Mouse (Mus musculus) brown adipose tissue, adult 24 weeks (tissue): Measurements from ENCODE around the gene Rarg. TPM values are rescaled to one million over a fixed set of nuclear protein-coding genes. Genes with fewer than 3 reads are reported as not detected.

Experiments
- H3K27ac ChIP-seq: fragments of 200-500 bp; replicated peaks from 2 replicates; pipeline ENCODE4 v1.5.1; 2012; ENCODE audit warnings: low read depth, mild to moderate bottlenecking, low read length
- H3K4me1 ChIP-seq: fragments of 200-500 bp; 2 replicates; pipeline ENCODE4 v1.6.1; 2012; ENCODE audit warnings: low read length, mixed read lengths; ENCODE audit not compliant: control insufficient read depth, insufficient read depth, insufficient read length
- H3K4me3 ChIP-seq: fragments of 200-500 bp; 2 replicates; pipeline ENCODE4 v1.5.1; 2012; ENCODE audit warnings: low read depth, mild to moderate bottlenecking, low read length, moderate library complexity; ENCODE audit not compliant: insufficient read depth
- polyA plus RNA-seq: library from polyadenylated mRNA; stranded (reverse); fragments of >200 nt; gene quantifications from 2 replicates; pipeline ENCODE4 v1.2.4, GENCODE M21; 2012; ENCODE audit not compliant: missing spikeins, insufficient read depth, insufficient read length

The Rarg gene
- polyA plus RNA-seq, 1 experiment: 10.3 TPM

DNA sequence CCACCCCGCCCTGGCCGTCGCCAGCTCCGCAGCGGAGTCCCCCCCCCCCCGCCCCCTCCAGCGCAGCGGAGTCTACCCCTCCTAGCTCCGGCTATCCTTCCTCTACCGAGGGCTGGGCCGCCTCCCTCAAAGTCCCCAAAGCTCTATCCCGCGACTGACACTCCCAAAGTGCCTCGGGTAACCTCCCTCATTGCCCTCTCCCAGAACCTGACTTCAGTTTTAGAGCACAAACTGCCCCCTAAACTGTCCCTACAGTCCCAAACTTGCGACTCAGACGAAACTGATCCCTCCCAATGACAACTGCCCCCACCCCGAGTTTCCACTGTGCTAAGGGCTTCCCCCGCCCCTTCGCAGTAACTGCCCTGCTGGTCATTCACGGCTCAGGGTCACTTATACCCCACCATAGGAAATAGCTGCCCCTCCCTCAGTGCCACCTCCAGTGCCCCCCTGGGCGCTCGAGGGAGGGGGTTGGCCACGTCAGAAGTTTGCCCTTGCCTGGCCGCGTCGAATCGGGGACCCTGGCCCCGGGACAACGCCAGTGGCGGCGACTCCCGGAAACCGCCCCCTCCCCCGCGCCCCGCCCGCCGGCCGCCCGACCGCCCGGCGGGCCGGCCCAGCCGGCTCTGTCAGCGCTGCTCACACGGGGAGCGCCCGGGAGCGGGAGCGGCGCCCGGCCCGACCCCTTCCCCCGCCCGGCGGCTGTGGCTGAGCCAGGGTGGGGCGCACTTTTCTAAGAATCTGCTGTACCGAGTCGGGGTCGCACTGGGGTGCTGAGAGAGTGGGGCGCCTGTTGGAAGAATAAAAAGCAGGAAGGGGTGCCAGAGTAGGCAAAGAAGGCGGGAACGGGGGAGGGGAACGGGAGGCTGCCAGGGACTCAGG, 9.8 kb downstream of the Rarg start:
- Histone ChIP-seq H3K4me3 (peak overlapping the region; percentile 78), H3K4me1 (peaks cover 8% of the 10 kb centered on the region), H3K27ac (peak overlapping the region; percentile 100)

DNA sequence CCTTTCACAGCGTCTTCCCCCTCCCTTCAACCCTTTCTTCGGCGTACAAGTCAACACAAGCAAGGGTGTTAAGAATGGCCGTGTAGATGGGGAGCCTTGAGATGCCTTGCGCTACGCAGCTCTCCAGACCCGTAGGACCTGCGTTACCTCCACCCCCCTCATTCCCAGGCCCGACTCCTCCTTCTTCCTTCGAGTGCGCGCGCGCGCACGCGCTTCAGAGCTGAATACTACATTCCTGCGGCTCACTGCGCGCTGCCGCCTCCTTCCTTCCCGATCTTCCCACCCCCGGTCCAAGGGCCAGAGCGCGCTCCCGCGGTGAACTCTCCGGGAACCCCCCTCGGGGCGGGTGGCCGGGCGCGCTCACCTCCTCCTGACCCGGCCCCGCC, 10.5 kb downstream of the Rarg start:
- peak overlapping the region; percentile 95 for H3K4me3 ChIP-seq
- peak overlapping the region; percentile 75 for H3K27ac ChIP-seq
- peaks cover 9% of the 10 kb centered on the region for H3K4me1 ChIP-seq

- peaks cover 13% of the 10 kb centered on the region for H3K4me1 ChIP-seq
- peak overlapping the region; percentile 95 for H3K4me3 ChIP-seq
- peak overlapping the region; percentile 92 for H3K27ac ChIP-seq
Observed at GRCm38 (mm10) chr15:102245891-102246741, 11.2 kb downstream of the Rarg start.

DNA sequence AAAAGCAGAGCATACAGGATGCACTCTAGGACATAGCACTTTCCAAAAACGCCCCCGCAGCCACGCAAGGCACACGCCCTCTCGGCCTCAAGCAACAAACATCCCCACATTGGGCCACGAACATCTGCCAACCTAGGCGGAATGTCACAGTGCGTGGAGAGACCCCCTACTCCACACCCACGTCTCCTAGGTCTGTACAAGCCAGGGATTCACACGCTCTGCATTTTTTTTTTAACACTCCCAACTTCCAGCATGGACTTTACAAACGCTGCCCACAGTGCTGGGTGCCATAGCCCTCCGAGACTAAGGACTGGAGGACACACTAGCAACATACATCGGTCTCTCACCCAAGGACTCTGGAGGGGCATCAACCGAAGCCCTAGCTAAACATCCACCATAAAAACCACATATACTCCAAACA, 11.8 kb downstream of the Rarg start:
- Histone ChIP-seq H3K4me1 (peaks cover 16% of the 10 kb centered on the region), H3K27ac (peak overlapping the region; percentile 92), H3K4me3 (peak overlapping the region; percentile 95)

DNA sequence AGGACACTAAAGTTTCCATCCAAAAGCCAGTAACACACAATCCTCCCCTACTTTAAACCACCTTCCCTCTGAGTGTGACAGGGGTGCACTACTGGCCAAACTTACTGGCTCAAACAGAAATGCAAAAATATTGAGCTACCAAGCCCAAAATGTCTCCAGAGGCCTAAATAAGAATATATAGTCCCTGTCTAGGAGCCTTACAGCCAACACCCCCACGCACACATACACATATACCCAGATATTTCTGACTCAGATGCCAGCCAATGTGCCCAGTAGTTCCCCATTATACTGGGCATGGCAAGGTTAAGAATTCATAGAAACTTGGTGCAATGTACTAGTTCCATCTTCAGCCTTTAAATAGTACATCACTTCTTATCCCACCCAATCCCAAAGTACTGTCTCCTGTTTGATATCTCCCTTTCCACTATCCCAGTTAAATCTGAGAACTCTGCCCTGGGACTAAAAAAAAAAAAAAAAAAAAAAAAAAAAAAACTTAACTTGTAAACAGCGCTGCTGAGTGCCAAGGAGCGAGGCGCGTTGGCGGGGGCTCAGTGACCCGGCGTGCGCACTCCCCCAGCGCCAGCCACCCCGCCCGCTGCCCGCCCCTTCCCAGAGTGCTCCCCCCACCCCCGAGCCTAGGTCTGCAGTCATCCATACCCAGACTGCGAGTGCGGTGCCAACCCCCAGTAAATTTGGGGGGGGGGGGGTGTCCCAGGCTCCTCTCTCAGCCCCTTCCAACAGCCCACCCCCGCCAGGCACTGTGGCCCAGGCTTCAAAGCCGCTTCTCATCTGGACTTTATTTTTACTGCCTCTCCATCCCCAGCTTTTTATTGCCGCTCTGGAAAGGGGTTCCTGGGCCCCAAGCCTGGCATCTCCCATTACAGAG, 12.8 kb downstream of the Rarg start:
- peak overlapping the region; percentile 95 for H3K4me3 ChIP-seq
- H3K4me1 ChIP-seq: peaks cover 16% of the 10 kb centered on the region
- peak overlapping the region; percentile 95 for H3K27ac ChIP-seq

GRCm38 (mm10) chr15:102243229-102244190, 13.8 kb downstream of the Rarg start:
- H3K4me3 ChIP-seq: peak overlapping the region; percentile 95
- H3K27ac ChIP-seq: peak overlapping the region; percentile 95
- peaks cover 16% of the 10 kb centered on the region for H3K4me1 ChIP-seq

- Histone ChIP-seq H3K4me1 (peaks cover 16% of the 10 kb centered on the region), H3K4me3 (peak overlapping the region; percentile 95), H3K27ac (peak overlapping the region; percentile 95)
Observed at GRCm38 (mm10) chr15:102242404-102243228, 14.7 kb downstream of the Rarg start.

- 0 out of 2 replicates have a peak overlapping the region, but pooled peaks have one; percentile 8 for H3K4me3 ChIP-seq
- peak overlapping the region; percentile 93 for H3K27ac ChIP-seq
- peaks cover 20% of the 10 kb centered on the region for H3K4me1 ChIP-seq
Observed at GRCm38 (mm10) chr15:102240607-102241006, 16.7 kb downstream of the Rarg start.

GRCm38 (mm10) chr15:102239851-102240250, 17.5 kb downstream of the Rarg start:
- Histone ChIP-seq H3K27ac (peak overlapping the region; percentile 18), H3K4me3 (no peak overlapping the region), H3K4me1 (peaks cover 25% of the 10 kb centered on the region)

- 0 out of 2 replicates have a peak overlapping the region, but pooled peaks have one; percentile 11 for H3K4me3 ChIP-seq
- peak overlapping the region; percentile 49 for H3K27ac ChIP-seq
Observed at GRCm38 (mm10) chr15:102239260-102239590, 18.1 kb downstream of the Rarg start.

DNA sequence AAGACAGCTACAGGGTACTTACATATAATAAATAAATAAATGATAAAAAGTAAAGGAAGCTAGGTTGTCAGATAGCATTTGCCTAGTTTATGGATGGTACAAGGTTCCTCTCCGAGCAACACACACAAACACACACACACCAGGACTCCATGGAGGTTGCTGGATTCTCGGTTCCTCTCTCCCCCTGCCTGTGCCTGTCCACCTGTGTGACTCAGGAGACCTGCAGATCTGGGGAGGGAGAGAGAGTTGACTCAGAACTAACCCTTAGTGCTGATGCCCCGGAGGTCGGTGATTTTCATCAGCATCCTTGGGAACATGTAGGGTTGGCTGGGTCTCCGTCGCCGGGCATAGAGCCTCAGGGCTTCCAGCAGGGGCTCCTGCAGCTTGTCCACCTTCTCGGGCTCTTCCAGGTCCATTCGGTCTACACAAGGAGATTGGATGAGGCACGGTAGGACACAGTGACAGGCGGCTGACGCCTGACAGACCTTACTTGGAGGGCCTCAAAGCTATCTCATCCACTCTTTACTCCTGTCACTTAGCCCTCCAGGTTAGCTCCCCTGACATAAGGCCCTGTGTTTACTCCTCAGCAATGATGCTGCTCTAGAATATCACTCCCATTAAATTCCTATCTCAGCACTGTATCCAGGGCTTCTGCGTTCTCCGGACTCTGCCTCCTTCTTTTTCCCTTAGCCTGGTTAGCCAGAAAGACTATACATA, 18.6 kb downstream of the Rarg start:
- H3K4me1 ChIP-seq: peaks cover 27% of the 10 kb centered on the region
- no peak overlapping the region for H3K27ac ChIP-seq
- no peak overlapping the region for H3K4me3 ChIP-seq

More at GRCm38 (mm10) chr15:102239260-102239590, 18.1 kb downstream of the Rarg start:
- peaks cover 30% of the 10 kb centered on the region for H3K4me1 ChIP-seq

DNA sequence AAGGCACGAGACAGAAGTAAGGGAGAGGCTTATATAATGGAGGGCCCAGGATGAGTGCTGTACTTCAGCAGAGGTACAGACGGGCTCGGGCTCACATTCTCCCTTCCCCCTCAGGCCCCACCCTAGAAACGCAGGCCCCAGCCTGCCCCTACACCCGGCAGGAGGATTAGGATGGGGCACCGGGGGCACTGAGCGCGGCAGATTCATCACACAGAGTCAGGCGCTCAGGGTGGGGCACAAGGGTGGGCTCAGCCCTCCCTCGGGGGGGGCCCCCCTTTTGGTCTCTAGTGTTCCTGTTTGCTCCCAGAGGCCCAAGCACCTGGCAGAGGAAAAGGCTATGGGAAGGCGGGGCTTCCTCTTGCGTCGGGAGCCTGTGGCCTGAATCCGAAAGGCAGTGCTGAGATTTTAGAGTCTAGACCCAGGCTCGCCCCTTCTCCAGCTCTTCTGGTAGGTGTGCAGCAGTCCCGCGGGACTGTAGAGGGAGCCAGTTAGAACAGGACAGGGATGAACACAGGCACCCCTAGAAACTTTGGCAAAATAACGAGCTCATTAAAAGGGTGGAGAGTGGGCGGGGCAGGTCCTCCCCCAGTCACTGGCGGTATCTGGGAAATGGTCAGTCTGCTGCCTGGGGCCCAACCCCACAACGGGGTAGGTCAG, 21.8 kb downstream of the Rarg start:
- peaks cover 20% of the 10 kb centered on the region for H3K4me1 ChIP-seq
- H3K27ac ChIP-seq: peak overlapping the region; percentile 50
- H3K4me3 ChIP-seq: peak overlapping the region; percentile 29
